Mouse (Mus musculus): ENCODE results near the gene Uvrag. TPM values are rescaled to one million over a fixed set of nuclear protein-coding genes. Genes with fewer than 3 reads are reported as not detected.
A peak's percentile ranks its signal among the peaks of the same experiment; 100 is the strongest.

Uvrag gene
- polyA plus RNA-seq, 1 experiment from 2014 or later = 16.7 TPM

GRCm38 (mm10) chr7:99003231-99003630 lies 137.7 kb downstream of the Uvrag start:
- H3K27me3 ChIP-seq (ENCODE audit: control insufficient read depth, insufficient read depth, low read length) = no peaks in the 10 kb centered on the region
- ATAC-seq (replicated peaks; ENCODE audit: insufficient number of reproducible peaks, low FRiP score, low TSS enrichment) = no peak
- no peak overlapping the region for H3K27ac ChIP-seq (ENCODE audit: low read depth, low read length)
- no peak overlapping the region for H3K9ac ChIP-seq (ENCODE audit: low read depth, low read length)
- no peak overlapping the region for H3K4me2 ChIP-seq
- H3K4me1 ChIP-seq (ENCODE audit: control insufficient read depth, insufficient read depth, low read length) = 0 out of 2 replicates have a peak, but pooled peaks cover 3% of the 10 kb centered on the region
- no peaks in the 10 kb centered on the region for H3K9me3 ChIP-seq (replicated peaks; ENCODE audit: control insufficient read depth, low read length)
- H3K4me3 ChIP-seq (ENCODE audit: low read depth, low read length) = no peak overlapping the region
- H3K36me3 ChIP-seq (ENCODE audit: control insufficient read depth, insufficient read depth, low read length) = no peaks in the 10 kb centered on the region
- WGBS (ENCODE audit: insufficient replicate concordance) = 89% methylated on average over 6 of the region's 6 CpGs

- Histone ChIP-seq H3K9ac (ENCODE audit: low read depth, low read length) (no peak overlapping the region), H3K27me3 (ENCODE audit: control insufficient read depth, insufficient read depth, low read length) (no peaks in the 10 kb centered on the region), H3K36me3 (ENCODE audit: control insufficient read depth, insufficient read depth, low read length) (no peaks in the 10 kb centered on the region), H3K4me3 (ENCODE audit: low read depth, low read length) (no peak overlapping the region), H3K27ac (ENCODE audit: low read depth, low read length) (no peak overlapping the region), H3K4me2 (no peak overlapping the region), H3K9me3 (replicated peaks; ENCODE audit: control insufficient read depth, low read length) (no peaks in the 10 kb centered on the region), H3K4me1 (ENCODE audit: control insufficient read depth, insufficient read depth, low read length) (0 out of 2 replicates have a peak, but pooled peaks cover 5% of the 10 kb centered on the region)
- no peak for ATAC-seq (replicated peaks; ENCODE audit: insufficient number of reproducible peaks, low FRiP score, low TSS enrichment)
Measured at GRCm38 (mm10) chr7:98998722-98999121, 142.2 kb downstream of the Uvrag start.

- Histone ChIP-seq H3K4me2 (no peak overlapping the region), H3K4me3 (ENCODE audit: low read depth, low read length) (no peak overlapping the region), H3K9me3 (replicated peaks; ENCODE audit: control insufficient read depth, low read length) (no peaks in the 10 kb centered on the region), H3K27ac (ENCODE audit: low read depth, low read length) (no peak overlapping the region), H3K4me1 (ENCODE audit: control insufficient read depth, insufficient read depth, low read length) (0 out of 2 replicates have a peak, but pooled peaks cover 5% of the 10 kb centered on the region), H3K36me3 (ENCODE audit: control insufficient read depth, insufficient read depth, low read length) (no peaks in the 10 kb centered on the region), H3K9ac (ENCODE audit: low read depth, low read length) (no peak overlapping the region), H3K27me3 (ENCODE audit: control insufficient read depth, insufficient read depth, low read length) (no peaks in the 10 kb centered on the region)
- ATAC-seq (replicated peaks; ENCODE audit: insufficient number of reproducible peaks, low FRiP score, low TSS enrichment) = no peak
- WGBS (ENCODE audit: insufficient replicate concordance) = 85% methylated on average over 7 of the region's 7 CpGs
Measured at GRCm38 (mm10) chr7:98997760-98998159, 143.2 kb downstream of the Uvrag start.

GRCm38 (mm10) chr7:98996791-98997190 lies 144.2 kb downstream of the Uvrag start:
- ATAC-seq (replicated peaks; ENCODE audit: insufficient number of reproducible peaks, low FRiP score, low TSS enrichment) = no peak
- no peaks in the 10 kb centered on the region for H3K27me3 ChIP-seq (ENCODE audit: control insufficient read depth, insufficient read depth, low read length)

GRCm38 (mm10) chr7:98995126-98995727 lies 145.7 kb downstream of the Uvrag start:
- no peak for ATAC-seq (replicated peaks; ENCODE audit: insufficient number of reproducible peaks, low FRiP score, low TSS enrichment)
- Histone ChIP-seq H3K9ac (ENCODE audit: low read depth, low read length) (no peak overlapping the region), H3K4me2 (no peak overlapping the region), H3K36me3 (ENCODE audit: control insufficient read depth, insufficient read depth, low read length) (no peaks in the 10 kb centered on the region), H3K4me3 (ENCODE audit: low read depth, low read length) (no peak overlapping the region), H3K4me1 (ENCODE audit: control insufficient read depth, insufficient read depth, low read length) (0 out of 2 replicates have a peak, but pooled peaks cover 2% of the 10 kb centered on the region), H3K9me3 (replicated peaks; ENCODE audit: control insufficient read depth, low read length) (no peaks in the 10 kb centered on the region), H3K27me3 (ENCODE audit: control insufficient read depth, insufficient read depth, low read length) (no peaks in the 10 kb centered on the region), H3K27ac (ENCODE audit: low read depth, low read length) (no peak overlapping the region)
- 85% methylated on average over 5 of the region's 5 CpGs for WGBS (ENCODE audit: insufficient replicate concordance)

More at GRCm38 (mm10) chr7:98996791-98997190, 144.2 kb downstream of the Uvrag start:
- Histone ChIP-seq H3K4me1 (ENCODE audit: control insufficient read depth, insufficient read depth, low read length) (0 out of 2 replicates have a peak, but pooled peaks cover 5% of the 10 kb centered on the region), H3K9ac (ENCODE audit: low read depth, low read length) (no peak overlapping the region), H3K27ac (ENCODE audit: low read depth, low read length) (no peak overlapping the region), H3K36me3 (ENCODE audit: control insufficient read depth, insufficient read depth, low read length) (no peaks in the 10 kb centered on the region), H3K4me2 (no peak overlapping the region), H3K4me3 (ENCODE audit: low read depth, low read length) (no peak overlapping the region), H3K9me3 (replicated peaks; ENCODE audit: control insufficient read depth, low read length) (no peaks in the 10 kb centered on the region)
- 88% methylated on average over 6 of the region's 6 CpGs for WGBS (ENCODE audit: insufficient replicate concordance)

GRCm38 (mm10) chr7:98994137-98994536 lies 146.8 kb downstream of the Uvrag start:
- no peaks in the 10 kb centered on the region for H3K27me3 ChIP-seq (ENCODE audit: control insufficient read depth, insufficient read depth, low read length)
- H3K9me3 ChIP-seq (replicated peaks; ENCODE audit: control insufficient read depth, low read length) = no peaks in the 10 kb centered on the region
- 69% methylated on average over 6 of the region's 6 CpGs for WGBS (ENCODE audit: insufficient replicate concordance)
- ATAC-seq (replicated peaks; ENCODE audit: insufficient number of reproducible peaks, low FRiP score, low TSS enrichment) = no peak
- no peaks in the 10 kb centered on the region for H3K36me3 ChIP-seq (ENCODE audit: control insufficient read depth, insufficient read depth, low read length)
- H3K27ac ChIP-seq (ENCODE audit: low read depth, low read length) = 0 out of 2 replicates have a peak overlapping the region, but pooled peaks have one; percentile 7
- H3K9ac ChIP-seq (ENCODE audit: low read depth, low read length) = no peak overlapping the region
- 0 out of 2 replicates have a peak, but pooled peaks cover 2% of the 10 kb centered on the region for H3K4me1 ChIP-seq (ENCODE audit: control insufficient read depth, insufficient read depth, low read length)
- H3K4me3 ChIP-seq (ENCODE audit: low read depth, low read length) = no peak overlapping the region
- H3K4me2 ChIP-seq = no peak overlapping the region

GRCm38 (mm10) chr7:98993395-98993794 lies 147.5 kb downstream of the Uvrag start:
- Histone ChIP-seq H3K4me2 (no peak overlapping the region), H3K27ac (ENCODE audit: low read depth, low read length) (no peak overlapping the region), H3K9ac (ENCODE audit: low read depth, low read length) (no peak overlapping the region), H3K4me1 (ENCODE audit: control insufficient read depth, insufficient read depth, low read length) (0 out of 2 replicates have a peak, but pooled peaks cover 2% of the 10 kb centered on the region), H3K9me3 (replicated peaks; ENCODE audit: control insufficient read depth, low read length) (no peaks in the 10 kb centered on the region), H3K36me3 (ENCODE audit: control insufficient read depth, insufficient read depth, low read length) (no peaks in the 10 kb centered on the region), H3K4me3 (ENCODE audit: low read depth, low read length) (no peak overlapping the region), H3K27me3 (ENCODE audit: control insufficient read depth, insufficient read depth, low read length) (no peaks in the 10 kb centered on the region)
- WGBS (ENCODE audit: insufficient replicate concordance) = 64% methylated on average over 4 of the region's 4 CpGs
- ATAC-seq (replicated peaks; ENCODE audit: insufficient number of reproducible peaks, low FRiP score, low TSS enrichment) = no peak

- H3K27ac ChIP-seq (ENCODE audit: low read depth, low read length) = no peak overlapping the region
- H3K27me3 ChIP-seq (ENCODE audit: control insufficient read depth, insufficient read depth, low read length) = no peaks in the 10 kb centered on the region
- no peak overlapping the region for H3K4me2 ChIP-seq
- ATAC-seq (replicated peaks; ENCODE audit: insufficient number of reproducible peaks, low FRiP score, low TSS enrichment) = no peak
- peaks cover 9% of the 10 kb centered on the region for H3K4me1 ChIP-seq (ENCODE audit: control insufficient read depth, insufficient read depth, low read length)
- no peak overlapping the region for H3K4me3 ChIP-seq (ENCODE audit: low read depth, low read length)
- H3K9ac ChIP-seq (ENCODE audit: low read depth, low read length) = no peak overlapping the region
- no peaks in the 10 kb centered on the region for H3K36me3 ChIP-seq (ENCODE audit: control insufficient read depth, insufficient read depth, low read length)
- no peaks in the 10 kb centered on the region for H3K9me3 ChIP-seq (replicated peaks; ENCODE audit: control insufficient read depth, low read length)
- WGBS (ENCODE audit: insufficient replicate concordance) = 92% methylated on average over 2 of the region's 2 CpGs
Measured at GRCm38 (mm10) chr7:98991204-98991761, 149.7 kb downstream of the Uvrag start.

GRCm38 (mm10) chr7:98990510-98990909 lies 150.4 kb downstream of the Uvrag start:
- no peak overlapping the region for H3K4me3 ChIP-seq (ENCODE audit: low read depth, low read length)
- H3K9me3 ChIP-seq (replicated peaks; ENCODE audit: control insufficient read depth, low read length) = no peaks in the 10 kb centered on the region
- H3K36me3 ChIP-seq (ENCODE audit: control insufficient read depth, insufficient read depth, low read length) = no peaks in the 10 kb centered on the region
- peaks cover 16% of the 10 kb centered on the region for H3K4me1 ChIP-seq (ENCODE audit: control insufficient read depth, insufficient read depth, low read length)
- H3K4me2 ChIP-seq = no peak overlapping the region
- H3K27me3 ChIP-seq (ENCODE audit: control insufficient read depth, insufficient read depth, low read length) = no peaks in the 10 kb centered on the region
- no peak for ATAC-seq (replicated peaks; ENCODE audit: insufficient number of reproducible peaks, low FRiP score, low TSS enrichment)
- WGBS (ENCODE audit: insufficient replicate concordance) = 61% methylated on average over 1 of the region's 1 CpGs
- H3K27ac ChIP-seq (ENCODE audit: low read depth, low read length) = no peak overlapping the region
- no peak overlapping the region for H3K9ac ChIP-seq (ENCODE audit: low read depth, low read length)

All from heart, embryonic 11.5 days (tissue).